Mouse (Mus musculus) hindbrain, embryonic 11.5 days (tissue): ENCODE results near the gene Olfr1426. TPM values are rescaled to one million over a fixed set of nuclear protein-coding genes. Genes with fewer than 3 reads are reported as not detected.
"Not testable (repeated sequence)": the region's sequence is repeated elsewhere in the genome, so short reads cannot be mapped to it uniquely, and the experiment has no call there.

Experiments
- ATAC-seq: fragments of 200-750 bp; cut with Nextera tagmentation; 2 replicates; pipeline ENCODE4 v1.8.0; 2017; ENCODE audit warnings: mild to moderate bottlenecking, moderate TSS enrichment, moderate library complexity; ENCODE audit not compliant: low FRiP score
- DNase-seq: peaks from one replicate; pipeline ENCODE4 v3.0.0-alpha.2; 2015; ENCODE audit warnings: low spot score
- H3K27ac ChIP-seq: fragments of 300-500 bp; sonication (generic); 2 replicates; pipeline ENCODE4 v1.5.1; 2014; ENCODE audit warnings: mild to moderate bottlenecking, low read depth, low read length
- H3K27me3 ChIP-seq: fragments of 300-500 bp; sonication (generic); 2 replicates; pipeline ENCODE4 v1.6.1; 2014; ENCODE audit warnings: mild to moderate bottlenecking, low read length, moderate library complexity, mixed read lengths; ENCODE audit not compliant: control insufficient read depth, insufficient read depth
- H3K36me3 ChIP-seq: fragments of 300-500 bp; sonication (generic); 2 replicates; pipeline ENCODE4 v1.6.1; 2014; ENCODE audit warnings: mild to moderate bottlenecking, low read length, moderate library complexity, mixed read lengths; ENCODE audit not compliant: control insufficient read depth, insufficient read depth
- H3K4me1 ChIP-seq: fragments of 300-500 bp; sonication (generic); replicated peaks from 2 replicates; pipeline ENCODE4 v1.6.1; 2014; ENCODE audit warnings: low read length, mixed read lengths; ENCODE audit not compliant: control insufficient read depth, insufficient read depth
- H3K4me2 ChIP-seq: fragments of 300-500 bp; sonication (generic); replicated peaks from 2 replicates; pipeline ENCODE4 v1.6.1; 2014; ENCODE audit warnings: mild to moderate bottlenecking, low read depth, low read length
- H3K4me3 ChIP-seq: fragments of 300-500 bp; sonication (generic); 2 replicates; pipeline ENCODE4 v1.5.1; 2014; ENCODE audit warnings: low read depth, low read length
- H3K9ac ChIP-seq: fragments of 300-500 bp; sonication (generic); 2 replicates; pipeline ENCODE4 v1.6.1; 2014; ENCODE audit warnings: low read depth, low read length
- H3K9me3 ChIP-seq: fragments of 300-500 bp; sonication (generic); 2 replicates; pipeline ENCODE4 v1.6.1; 2016; ENCODE audit warnings: low read length; ENCODE audit not compliant: control insufficient read depth
- WGBS: fragments of 180-500 bp; shearing (Covaris S2); extraction: QIAGEN DNeasy Blood & Tissue Kit; methylation state at CpG from one replicate; pipeline ENCODE4 v1.1.7; 2014; 5-methylcytosine and 5-hydroxymethylcytosine counted together
- polyA plus RNA-seq: library from polyadenylated mRNA; unstranded; fragments of >200 nt; fragmentation: Nextera tagmentation; extraction: Ambion mirVana; gene quantifications from 2 replicates; pipeline ENCODE4 v1.2.1, GENCODE M21; 2014

The Olfr1426 gene
- polyA plus RNA-seq, 1 experiment from 2014 or later = not detected

- not testable (repeated sequence) for DNase-seq, H3K36me3 ChIP-seq
- WGBS = 82% methylated on average over 1 of the region's 1 CpGs
Observed at GRCm38 (mm10) chr19:12069546-12069945, 22.3 kb downstream of the Olfr1426 start.

GRCm38 (mm10) chr19:12067806-12068205 lies 24.0 kb downstream of the Olfr1426 start:
- H3K36me3 ChIP-seq, H3K4me3 ChIP-seq, H3K9ac ChIP-seq, H3K27ac ChIP-seq, ATAC-seq, H3K4me2 ChIP-seq, H3K9me3 ChIP-seq, H3K4me1 ChIP-seq, DNase-seq, H3K27me3 ChIP-seq: not testable (repeated sequence)
- WGBS = 91% methylated on average over 1 of the region's 1 CpGs

More at GRCm38 (mm10) chr19:12069546-12069945, 22.3 kb downstream of the Olfr1426 start:
- not testable (repeated sequence) for H3K27ac ChIP-seq, H3K4me1 ChIP-seq, H3K9me3 ChIP-seq, H3K9ac ChIP-seq, H3K27me3 ChIP-seq, H3K4me3 ChIP-seq, H3K4me2 ChIP-seq, ATAC-seq

- not testable (repeated sequence) for H3K4me2 ChIP-seq, DNase-seq, H3K9ac ChIP-seq, H3K4me1 ChIP-seq, H3K27ac ChIP-seq, H3K36me3 ChIP-seq, H3K9me3 ChIP-seq, H3K27me3 ChIP-seq, ATAC-seq, H3K4me3 ChIP-seq
- 83% methylated on average over 1 of the region's 1 CpGs for WGBS
Observed at GRCm38 (mm10) chr19:12062582-12062981, 29.2 kb downstream of the Olfr1426 start, which contains the start of gene Olfr1424. TSS of gene Olfr1424 (minus strand) at chr19:12062682.

- WGBS = 92% methylated on average over 5 of the region's 5 CpGs
- DNase-seq = no peak
- H3K9ac ChIP-seq = no peak overlapping the region
- H3K27ac ChIP-seq = no peak overlapping the region
- no peak overlapping the region for H3K4me2 ChIP-seq
- no peaks in the 10 kb centered on the region for H3K9me3 ChIP-seq
- no peaks in the 10 kb centered on the region for H3K4me1 ChIP-seq
- ATAC-seq = no peak
- no peaks in the 10 kb centered on the region for H3K27me3 ChIP-seq
- no peak overlapping the region for H3K4me3 ChIP-seq
- H3K36me3 ChIP-seq = no peaks in the 10 kb centered on the region
Observed at GRCm38 (mm10) chr19:12043163-12043562, 48.6 kb downstream of the Olfr1426 start.

- no peak within 1 kb of the TSS for H3K4me3 ChIP-seq
- no peak within 1 kb of the TSS for H3K4me2 ChIP-seq
- no peaks in the 10 kb centered on the region for H3K9me3 ChIP-seq
- ATAC-seq (no peak), DNase-seq (no peak)
- H3K4me1 ChIP-seq = no peaks in the 10 kb centered on the region
- H3K27me3 ChIP-seq = no peaks in the 10 kb centered on the region
- H3K36me3 ChIP-seq = no peaks in the 10 kb centered on the region
- no peak within 1 kb of the TSS for H3K27ac ChIP-seq
- no peak within 1 kb of the TSS for H3K9ac ChIP-seq
- WGBS = 77% methylated on average over 2 of the region's 2 CpGs
Observed at GRCm38 (mm10) chr19:12041217-12041616, 50.6 kb downstream of the Olfr1426 start, which contains the start of gene Olfr1423. TSS of gene Olfr1423 (minus strand) at chr19:12041317.

- ATAC-seq = no peak
- H3K27ac ChIP-seq = no peak overlapping the region
- no peaks in the 10 kb centered on the region for H3K9me3 ChIP-seq
- DNase-seq = no peak
- H3K4me2 ChIP-seq = no peak overlapping the region
- no peak overlapping the region for H3K4me3 ChIP-seq
- H3K36me3 ChIP-seq = no peaks in the 10 kb centered on the region
- H3K4me1 ChIP-seq = no peaks in the 10 kb centered on the region
- H3K9ac ChIP-seq = no peak overlapping the region
- no peaks in the 10 kb centered on the region for H3K27me3 ChIP-seq
Observed at GRCm38 (mm10) chr19:12037727-12038126, 54.1 kb downstream of the Olfr1426 start.

Other genes starting within 250 kb of the Olfr1426 start
- gene Olfr1418, start 230.9 kb downstream of the Olfr1426 start, polyA plus RNA-seq = not detected in 2 replicates
- gene Olfr1419, start 216.9 kb downstream of the Olfr1426 start, polyA plus RNA-seq = not detected in 2 replicates
- gene Olfr1420, start 205.4 kb downstream of the Olfr1426 start, polyA plus RNA-seq = 0.15 TPM in 1 of 2 replicates, not detected in the other
- 26.5 and 29.2 TPM in 2 replicates for gene Patl1, start 179.6 kb downstream of the Olfr1426 start, polyA plus RNA-seq
- 7.5 and 8.3 TPM in 2 replicates for gene Osbp, start 126.1 kb downstream of the Olfr1426 start, polyA plus RNA-seq
- gene Olfr1423, start 50.7 kb downstream of the Olfr1426 start, polyA plus RNA-seq = not detected in 2 replicates
- gene Olfr1424, start 29.3 kb downstream of the Olfr1426 start, polyA plus RNA-seq = not detected in 2 replicates
- gene Olfr1425, start 14.3 kb downstream of the Olfr1426 start, polyA plus RNA-seq = not detected in 2 replicates
- gene Olfr1427, start 11.3 kb upstream of the Olfr1426 start, polyA plus RNA-seq = not detected in 2 replicates
- not detected in 2 replicates for gene Olfr1428, start 23.9 kb upstream of the Olfr1426 start, polyA plus RNA-seq
- not detected in 2 replicates for gene Olfr76, start 31.2 kb upstream of the Olfr1426 start, polyA plus RNA-seq
- gene Olfr1555-ps1, start 78.1 kb upstream of the Olfr1426 start, polyA plus RNA-seq = not detected in 2 replicates
- not detected in 2 replicates for gene Olfr1431, start 108.6 kb upstream of the Olfr1426 start, polyA plus RNA-seq
- not detected in 2 replicates for gene Olfr1432, start 140.6 kb upstream of the Olfr1426 start, polyA plus RNA-seq
- not detected in 2 replicates for gene Olfr262, start 149.6 kb upstream of the Olfr1426 start, polyA plus RNA-seq
- gene Olfr235, start 169.0 kb upstream of the Olfr1426 start, polyA plus RNA-seq = not detected in 2 replicates
- not detected in 2 replicates for gene Olfr1434, start 187.8 kb upstream of the Olfr1426 start, polyA plus RNA-seq
- not detected in 2 replicates for gene Olfr1436, start 207.1 kb upstream of the Olfr1426 start, polyA plus RNA-seq
- gene Olfr1437, start 233.1 kb upstream of the Olfr1426 start, polyA plus RNA-seq = not detected in 2 replicates
- not detected in 2 replicates for gene Olfr1438-ps1, start 243.9 kb upstream of the Olfr1426 start, polyA plus RNA-seq